Mouse (Mus musculus) adrenal gland, adult 18-20 months (tissue): ENCODE data around the gene Clrn3. TPM values are rescaled to one million over a fixed set of nuclear protein-coding genes. Genes with fewer than 3 reads are reported as not detected.
"Not testable (repeated sequence)": the region's sequence is repeated elsewhere in the genome, so short reads cannot be mapped to it uniquely, and the experiment has no call there.

Source experiments
- DNase-seq, 2 experiments: peaks; one replicate each; pipeline ENCODE4 v3.0.0; 2021 to 2022; ENCODE audit warnings: low spot score in 2 of 2
- long read RNA-seq, 2 experiments: library from polyadenylated mRNA; stranded (forward); transcript quantifications; one replicate each; pipeline ENCODE4 v2.0.0; 2021
- total RNA-seq, 2 experiments: library from RNA; stranded (reverse); gene quantifications; 1 replicate in 1 of 2; 2 replicates in 1 of 2; pipeline ENCODE4 v1.2.3; 2021

The Clrn3 gene
- not detected for total RNA-seq
- long read RNA-seq, experiment 1: 0 reads
- long read RNA-seq, experiment 2: 0 reads

DNA sequence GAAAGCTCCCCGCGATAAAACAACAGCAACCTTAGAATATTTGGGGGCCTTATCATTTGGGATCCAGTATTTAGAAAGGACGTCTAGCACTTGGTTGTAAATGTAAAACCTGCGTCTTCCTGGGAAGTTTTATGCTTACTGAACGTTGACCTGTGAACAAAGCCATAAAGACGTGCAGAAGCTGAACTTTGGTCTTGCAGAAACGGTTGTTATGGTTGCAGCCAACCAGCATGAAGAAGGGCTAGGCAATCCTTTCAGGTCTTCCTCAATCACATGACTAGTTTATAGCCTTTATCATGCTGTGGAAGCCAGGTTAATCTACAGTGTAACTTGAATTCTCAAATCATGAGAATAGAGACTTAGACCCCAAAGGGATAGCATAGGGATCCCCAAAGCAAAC, at the start of gene Clrn3:
Clrn3 (minus strand) TSS at position 140 of the 400 bp plus-strand sequence.
- no peak for DNase-seq

DNA sequence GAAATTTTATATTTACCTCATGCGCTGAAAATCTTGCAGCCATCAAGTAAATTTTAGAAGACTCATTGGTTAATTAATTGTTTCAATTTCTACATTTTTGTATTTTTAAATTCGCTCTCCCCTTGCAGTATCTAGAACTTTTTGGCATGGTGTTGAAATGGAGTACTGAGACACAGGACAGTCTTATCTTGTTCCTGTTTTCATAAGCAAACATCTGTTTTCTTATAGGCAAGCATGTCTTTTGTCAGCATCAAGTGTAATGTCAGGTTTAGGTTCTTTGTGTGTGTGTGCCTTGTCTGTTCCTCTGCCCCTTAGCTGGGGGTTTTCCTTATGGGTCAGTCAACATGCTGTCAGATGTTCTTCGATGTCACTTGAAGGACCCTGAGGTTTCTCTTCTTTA, 47.9 kb upstream of the Clrn3 start:
- DNase-seq: no peak

DNA sequence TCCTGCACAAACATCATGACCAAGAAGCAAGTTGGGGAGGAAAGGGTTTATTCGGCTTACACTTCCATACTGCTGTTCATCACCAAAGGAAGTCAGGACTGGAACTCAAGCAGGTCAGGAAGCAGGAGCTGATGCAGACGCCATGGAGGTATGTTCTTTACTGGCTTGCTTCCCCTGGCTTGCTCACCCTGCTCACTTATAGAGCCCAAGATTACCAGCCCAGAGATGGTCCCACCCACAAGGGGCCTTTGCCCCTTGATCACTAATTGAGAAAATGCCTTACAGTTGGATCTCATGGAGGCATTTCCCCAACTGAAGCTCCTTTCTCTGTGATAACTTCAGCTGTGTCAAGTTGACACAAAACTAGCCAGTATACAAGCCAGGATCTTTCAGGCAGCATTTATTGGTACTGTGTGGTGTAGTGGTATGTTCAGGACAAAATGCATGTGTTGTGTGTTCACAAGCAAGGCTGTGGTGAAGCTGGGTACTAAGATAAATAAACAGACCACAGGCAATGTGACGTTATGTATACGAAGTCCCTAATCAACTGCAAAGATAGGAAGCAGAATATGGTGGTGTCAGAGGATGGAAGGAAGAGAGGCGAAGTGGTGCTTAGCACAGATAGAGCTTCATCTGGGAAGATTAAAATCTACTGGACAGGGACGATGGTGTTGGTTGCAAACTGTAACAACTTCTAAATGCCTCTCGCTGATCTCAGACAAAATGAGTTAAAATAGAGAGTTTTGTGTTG, 47.0 kb upstream of the Clrn3 start:
- DNase-seq: not testable (repeated sequence)

GRCm38 (mm10) chr7:135571951-135572559, 43.6 kb upstream of the Clrn3 start:
- no peak for DNase-seq

DNA sequence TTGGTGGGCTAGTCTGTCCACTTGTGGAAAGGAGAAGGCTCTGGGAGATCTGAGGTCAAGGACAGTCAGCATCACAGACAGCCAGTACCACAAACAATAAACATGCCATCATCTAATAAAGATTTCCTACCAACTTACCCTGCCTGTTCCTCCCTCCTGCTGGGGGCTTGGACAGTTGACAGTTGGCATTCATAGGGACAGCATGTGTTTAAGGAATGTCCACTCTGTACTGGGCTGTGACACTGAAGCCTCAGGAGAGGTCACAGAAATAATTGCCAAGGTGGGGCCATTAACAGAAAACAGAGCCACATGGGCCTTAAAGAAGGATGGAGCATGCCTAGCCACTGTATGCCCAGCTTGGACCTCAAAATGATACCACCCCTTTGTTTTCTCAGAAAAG, 42.9 kb upstream of the Clrn3 start:
- no peak for DNase-seq

DNA sequence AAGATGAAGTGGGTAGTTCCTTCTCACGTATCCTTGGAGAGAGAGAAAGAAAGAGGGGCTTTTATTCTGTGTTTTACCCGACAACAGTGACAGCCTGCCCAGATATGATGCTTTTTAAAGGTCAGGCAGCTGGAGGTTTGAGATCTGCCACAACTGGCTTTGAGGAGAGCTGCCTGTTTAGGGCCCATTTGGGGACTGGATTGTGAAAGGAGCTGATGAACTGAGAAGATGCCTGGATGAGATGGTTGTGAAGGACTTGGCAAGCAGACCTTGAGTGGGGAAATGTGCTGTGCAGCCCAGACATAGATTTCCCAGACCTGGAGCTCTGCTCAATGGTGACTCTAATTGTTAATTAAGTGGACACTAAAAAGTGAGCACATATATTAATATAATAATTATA, 40.1 kb upstream of the Clrn3 start:
- DNase-seq: no peak

- DNase-seq: no peak
These were observed 39.1 kb upstream of the Clrn3 start for GRCm38 (mm10) chr7:135567582-135567981.

- no peak for DNase-seq
These were observed 37.6 kb upstream of the Clrn3 start for GRCm38 (mm10) chr7:135566013-135566412.

DNA sequence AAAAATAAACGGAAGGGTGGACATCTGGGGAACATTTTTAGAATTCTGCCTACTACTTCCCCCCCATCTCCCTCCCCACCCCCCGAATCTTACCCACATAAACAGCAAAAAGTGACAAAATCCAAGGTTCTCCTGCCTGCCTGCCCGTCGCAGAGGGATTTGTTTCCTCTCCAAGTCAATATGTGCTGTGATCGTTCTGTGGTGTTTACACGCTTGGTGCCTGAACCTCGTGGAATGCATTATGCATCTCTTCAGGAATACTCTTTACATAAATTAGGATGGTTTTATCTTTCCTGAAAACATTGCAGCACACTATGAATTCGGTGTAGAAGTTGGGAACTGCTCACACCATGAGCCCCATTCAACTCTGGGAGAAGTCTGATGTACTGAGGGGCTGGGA, 35.6 kb upstream of the Clrn3 start:
- no peak for DNase-seq

GRCm38 (mm10) chr7:135560280-135560679, 31.8 kb upstream of the Clrn3 start:
- no peak for DNase-seq

DNA sequence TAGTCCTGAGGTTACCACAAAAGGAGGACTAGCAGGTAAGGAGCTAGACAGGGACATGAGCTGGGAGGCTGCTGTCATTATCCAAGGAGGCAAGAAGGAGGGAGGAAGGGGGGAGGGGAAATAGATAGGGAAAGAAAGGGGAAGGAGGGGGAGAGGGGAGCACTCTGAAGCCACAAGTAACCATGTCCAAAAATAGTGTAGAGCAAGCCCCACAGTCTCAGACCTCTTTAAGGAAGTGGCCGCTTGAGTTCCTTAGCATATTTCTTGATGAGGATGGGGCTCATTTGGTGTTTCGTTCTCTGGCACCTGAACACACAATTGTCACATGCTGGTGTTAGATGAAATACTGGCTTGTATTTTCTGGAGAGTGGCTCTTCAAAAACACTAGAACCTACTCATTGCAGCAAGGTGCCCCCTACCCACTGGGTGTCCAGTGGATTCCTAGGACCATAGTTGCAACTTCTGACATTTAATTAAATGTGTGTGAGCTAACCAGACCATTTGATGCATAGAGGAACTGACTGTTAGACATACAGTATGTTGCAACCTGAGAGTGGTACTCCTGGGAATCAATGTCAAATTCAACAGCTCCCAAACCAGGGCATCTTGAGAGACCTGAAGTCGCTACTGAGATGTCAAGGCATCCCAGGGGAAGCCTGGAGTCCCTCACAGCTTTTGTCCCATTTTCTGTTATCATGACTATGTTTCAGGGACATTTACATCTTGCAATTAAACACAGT, 28.4 kb upstream of the Clrn3 start:
- no peak for DNase-seq

- no peak for DNase-seq
These were observed 25.1 kb upstream of the Clrn3 start for GRCm38 (mm10) chr7:135553550-135553949.

- peak; percentile 30 to 37 for DNase-seq
These were observed 23.1 kb upstream of the Clrn3 start for GRCm38 (mm10) chr7:135551547-135551946.

DNA sequence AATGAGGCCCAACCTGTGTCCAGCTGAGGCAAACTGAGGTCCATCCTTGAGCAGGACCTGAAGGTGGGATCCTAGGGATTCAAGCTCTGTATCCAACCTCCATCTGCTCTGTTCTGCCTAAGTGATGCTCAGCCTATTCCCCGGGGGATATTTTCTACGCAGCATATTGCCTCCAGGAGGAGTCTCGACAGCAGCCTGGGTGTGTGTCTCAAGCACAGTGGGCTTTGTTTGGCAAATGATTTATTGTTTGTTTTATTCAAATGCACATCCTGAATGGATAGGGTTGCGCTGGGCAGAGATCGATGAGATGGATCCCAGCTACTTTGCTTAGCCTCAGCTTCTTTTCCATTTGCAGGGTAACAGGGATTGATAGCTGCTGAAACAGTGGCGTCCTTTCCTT, 20.0 kb upstream of the Clrn3 start:
- DNase-seq: no peak

DNA sequence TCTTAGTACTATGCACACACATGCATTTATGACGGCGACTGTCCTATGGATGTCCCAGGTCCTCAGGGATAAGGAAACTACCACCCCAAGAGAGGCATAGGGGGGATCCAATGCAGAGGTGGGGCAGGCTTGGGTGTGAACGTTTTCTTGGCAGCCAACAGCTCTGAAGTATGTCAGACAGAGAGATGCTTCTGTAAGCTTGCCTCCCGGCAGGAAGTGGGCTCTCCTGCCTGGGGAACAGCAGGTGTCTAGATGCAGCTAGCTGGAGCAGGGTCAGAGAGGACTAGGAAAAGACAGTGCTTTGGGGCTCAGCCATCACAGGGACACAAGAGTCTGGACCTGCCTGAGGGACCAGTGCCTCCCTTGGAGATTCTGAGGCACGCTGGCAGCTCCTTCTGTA, 18.1 kb upstream of the Clrn3 start:
- DNase-seq: no peak

GRCm38 (mm10) chr7:135545957-135546356, 17.5 kb upstream of the Clrn3 start:
- no peak for DNase-seq

DNA sequence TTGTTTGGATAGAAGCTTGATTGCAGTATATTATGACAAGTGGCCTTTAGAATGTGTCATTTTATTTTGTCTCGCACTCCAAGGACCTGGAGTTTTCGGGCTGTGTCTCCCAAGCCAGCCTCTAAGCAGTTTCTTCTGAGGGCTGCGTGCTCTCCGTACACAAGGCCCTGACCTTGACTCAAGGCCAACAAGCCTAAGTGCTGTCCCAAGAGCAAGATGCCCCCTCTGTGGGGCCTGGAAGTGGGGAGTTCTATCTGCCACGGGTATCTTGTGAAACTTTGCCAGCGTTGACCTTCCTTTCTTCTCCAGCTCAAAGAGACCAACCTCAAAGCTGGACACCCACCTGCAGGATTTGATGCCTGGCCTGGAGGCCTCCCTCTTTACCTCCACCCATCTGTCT, 15.9 kb upstream of the Clrn3 start:
- no peak for DNase-seq

DNA sequence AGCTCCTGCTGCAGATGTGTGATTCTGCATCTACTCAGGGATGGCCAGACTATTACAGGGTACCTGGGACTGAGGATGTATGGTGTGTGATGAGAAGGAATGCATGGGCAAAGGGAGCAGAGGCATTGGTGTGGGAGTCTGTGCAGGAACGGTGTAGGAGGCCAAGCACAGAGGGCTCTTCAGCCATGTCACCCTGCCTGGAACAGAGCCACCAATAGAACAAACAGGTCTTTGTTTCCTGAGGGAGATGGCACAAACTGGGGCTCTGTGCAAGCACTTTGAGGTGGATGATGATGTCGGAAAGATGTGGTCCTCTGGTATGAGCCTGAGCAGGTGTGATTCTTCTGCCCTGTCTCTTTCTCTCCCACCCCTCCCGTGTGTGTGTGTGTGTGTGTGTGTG, 14.6 kb upstream of the Clrn3 start:
- DNase-seq: no peak

DNA sequence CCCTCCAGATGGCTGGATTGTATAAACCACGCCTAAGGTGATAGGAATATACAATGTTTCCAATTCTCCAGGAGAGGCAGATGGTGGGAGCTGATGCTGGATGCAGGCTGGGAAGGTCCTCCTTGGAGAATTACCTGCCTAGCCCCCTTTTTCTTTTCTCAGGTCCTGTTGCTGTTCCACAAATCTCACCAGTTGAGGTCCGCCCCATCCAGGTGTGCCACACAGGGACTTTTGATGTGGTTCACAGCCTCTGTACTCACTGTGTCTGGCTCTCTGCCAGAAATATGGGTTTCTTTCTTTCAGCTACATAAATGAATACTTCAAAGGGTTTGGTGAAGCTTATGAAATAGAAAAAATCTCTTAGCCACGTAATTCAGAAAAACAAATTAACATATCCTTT, 13.8 kb upstream of the Clrn3 start:
- no peak for DNase-seq

GRCm38 (mm10) chr7:135539429-135539828, 11.0 kb upstream of the Clrn3 start:
- no peak for DNase-seq

- peak in 1 of 2 experiments; percentile 12 for DNase-seq
These were observed 9.7 kb upstream of the Clrn3 start for GRCm38 (mm10) chr7:135537948-135538741.
